Mouse (Mus musculus) embryo, embryonic 10.5 days (tissue): Measurements from ENCODE around the gene Nup210l.
"Not testable (repeated sequence)": the region's sequence is repeated elsewhere in the genome, so short reads cannot be mapped to it uniquely, and the experiment has no call there.

Experiments
- DNase-seq: peaks from one replicate; pipeline ENCODE4 v3.0.0-alpha.2; 2015; ENCODE audit warnings: low spot score

The Nup210l gene

DNA sequence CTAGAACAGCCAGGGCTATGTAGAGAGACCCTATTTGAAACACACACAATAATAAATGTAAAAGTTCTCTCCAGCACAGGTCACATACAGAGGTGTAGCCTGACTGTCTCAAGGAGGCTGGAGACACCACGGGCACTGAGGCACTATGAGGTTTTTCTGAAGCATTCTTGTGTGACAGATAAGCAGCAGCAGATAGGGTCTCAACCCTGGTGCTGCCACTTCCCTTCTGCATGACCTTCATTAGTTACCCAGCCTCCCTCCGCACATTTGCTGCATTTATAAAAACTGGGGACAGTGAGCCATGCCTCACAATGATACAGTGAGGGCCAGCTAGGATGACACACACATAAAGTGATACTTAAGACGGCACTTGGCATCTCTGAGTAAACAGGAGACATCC, 119.0 kb downstream of the Nup210l start:
- no peak for DNase-seq

GRCm38 (mm10) chr3:90224331-90224730, 120.4 kb downstream of the Nup210l start:
- no peak for DNase-seq

- DNase-seq = no peak
These were observed 127.1 kb downstream of the Nup210l start for GRCm38 (mm10) chr3:90231075-90231474.

DNA sequence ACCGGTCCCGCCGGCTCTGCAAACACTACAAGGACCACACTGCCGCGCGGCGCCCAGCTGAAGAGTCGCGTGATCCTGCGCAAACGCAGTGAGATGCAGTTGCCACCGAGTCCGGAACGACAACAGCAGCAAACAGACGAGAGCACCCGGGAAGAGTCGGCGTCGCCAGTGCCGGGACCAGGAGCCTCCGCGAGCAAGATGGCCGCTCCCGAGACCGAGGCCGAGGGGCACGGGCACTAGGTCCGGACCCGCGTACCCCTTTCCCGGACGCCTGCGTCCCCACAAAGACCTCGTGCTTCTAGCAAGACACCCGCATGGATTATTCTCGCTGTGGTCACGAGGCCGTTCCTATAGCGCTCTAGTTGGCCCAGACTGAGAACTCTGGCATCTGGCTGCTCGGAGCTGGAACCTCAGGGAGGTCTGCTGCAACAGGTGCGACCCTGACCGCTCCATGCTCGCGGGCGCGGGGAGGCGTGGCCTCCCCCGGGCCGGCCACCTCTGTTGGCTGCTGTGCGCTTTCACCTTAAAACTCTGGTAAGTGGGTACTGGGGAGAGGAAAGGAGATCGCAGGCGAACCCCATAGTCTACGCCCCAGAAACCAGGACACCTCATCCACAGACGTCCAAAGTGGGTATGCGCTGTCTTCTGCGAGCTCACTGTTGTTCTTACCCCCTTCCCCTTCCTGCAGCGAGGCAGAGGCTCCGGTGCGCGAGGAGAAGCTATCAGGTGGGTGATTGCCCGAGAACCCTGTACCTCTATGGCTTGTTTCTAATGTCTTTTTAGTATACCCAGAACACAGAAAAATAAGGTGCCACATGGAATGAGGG, 127.8 kb downstream of the Nup210l start, which contains the start of gene Jtb:
Gene Jtb, plus strand, starts transcription at position 91 of the 827 bp plus-strand sequence.
- DNase-seq = peak; percentile 96

- no peak for DNase-seq
These were observed 137.3 kb downstream of the Nup210l start for GRCm38 (mm10) chr3:90241251-90241650.

DNA sequence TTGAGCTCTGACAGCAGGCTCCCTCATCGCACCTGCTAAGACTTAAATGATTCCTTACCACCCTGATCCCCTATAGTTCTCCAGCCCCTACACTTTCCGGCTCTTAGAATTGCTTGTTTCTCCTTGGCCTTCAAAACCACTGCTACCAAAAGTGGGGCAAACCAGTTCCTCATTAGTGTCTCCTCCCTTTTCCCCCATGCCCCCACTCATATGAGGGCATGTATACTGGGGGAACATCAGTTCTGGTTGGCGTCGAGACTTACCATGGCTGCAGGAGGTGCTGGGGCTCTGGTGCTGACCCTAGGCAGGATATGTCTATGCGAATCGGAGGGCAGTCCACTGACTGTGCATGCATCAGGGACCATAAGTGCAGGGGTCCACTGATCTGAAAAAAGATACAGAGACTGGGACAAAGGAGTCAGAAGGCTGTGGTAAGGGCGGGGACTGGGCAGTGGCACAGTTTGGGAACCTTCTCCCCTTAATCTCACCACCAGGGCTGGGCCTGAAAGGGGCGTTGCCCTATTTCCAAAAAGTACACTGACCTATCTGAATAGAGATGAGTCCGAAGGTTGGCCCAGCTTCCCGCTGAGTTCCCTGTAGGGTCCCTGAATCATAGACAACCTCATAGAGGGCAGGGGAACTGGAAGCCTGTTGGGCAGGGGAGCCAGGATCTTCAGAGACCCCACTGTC, 137.9 kb downstream of the Nup210l start:
- DNase-seq = no peak

- DNase-seq = peak; percentile 87
These were observed 139.2 kb downstream of the Nup210l start, which contains the start of gene Creb3l4 for GRCm38 (mm10) chr3:90242984-90243775. Gene Creb3l4, minus strand, starts transcription at chr3:90243512.

DNA sequence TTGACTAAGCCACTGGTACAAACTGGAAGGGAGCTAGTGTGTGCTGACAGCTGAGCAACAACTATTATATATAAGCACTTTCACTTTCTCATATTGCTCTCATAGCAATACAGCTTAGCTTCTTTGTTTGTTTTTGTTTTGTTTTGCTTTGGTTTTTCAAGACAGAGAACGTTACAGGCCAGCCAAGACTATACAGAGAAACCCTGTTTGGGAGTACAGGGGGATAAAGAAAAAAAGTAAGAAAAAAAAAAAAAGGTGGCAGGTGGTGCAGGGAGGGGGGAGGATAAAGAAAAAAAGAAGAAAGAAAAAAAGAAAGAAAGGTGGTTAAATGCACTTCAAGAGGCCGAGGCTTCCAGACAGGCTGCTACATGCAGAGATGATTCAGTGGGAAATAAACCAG, 141.5 kb downstream of the Nup210l start:
- DNase-seq = no peak

- no peak for DNase-seq
These were observed 143.7 kb downstream of the Nup210l start for GRCm38 (mm10) chr3:90247630-90247959.

GRCm38 (mm10) chr3:90247960-90248745, 144.2 kb downstream of the Nup210l start, which contains the start of gene Slc39a1:
Gene Slc39a1, plus strand, starts transcription at chr3:90248172.
- DNase-seq = peak; percentile 99

- peak; percentile 28 for DNase-seq
These were observed 144.8 kb downstream of the Nup210l start for GRCm38 (mm10) chr3:90248746-90249100.

GRCm38 (mm10) chr3:90250791-90251190, 146.9 kb downstream of the Nup210l start:
- DNase-seq = no peak

- not testable (repeated sequence) for DNase-seq
These were observed 147.8 kb downstream of the Nup210l start for GRCm38 (mm10) chr3:90251731-90252226.

- DNase-seq = not testable (repeated sequence)
These were observed 148.7 kb downstream of the Nup210l start for GRCm38 (mm10) chr3:90252659-90253058.

DNA sequence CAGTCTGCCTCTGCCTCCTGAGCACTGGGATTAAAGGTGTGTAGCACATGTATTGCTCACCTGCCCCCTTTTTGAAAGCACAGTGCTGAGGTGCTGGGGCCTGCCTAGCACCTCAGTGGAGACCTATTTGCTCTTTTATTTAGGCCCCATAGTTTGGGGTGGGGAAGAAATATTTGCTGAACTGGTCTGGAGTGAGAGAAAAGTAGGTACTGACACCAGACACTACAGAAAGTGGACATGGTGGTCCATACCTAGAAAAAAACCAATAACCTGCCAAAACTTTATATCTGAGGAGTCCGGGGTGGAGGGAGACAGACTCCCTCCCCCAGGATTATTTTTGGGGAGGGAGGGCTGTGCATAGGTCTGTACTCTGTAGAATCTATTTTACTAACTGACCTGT, 149.2 kb downstream of the Nup210l start:
- DNase-seq = not testable (repeated sequence)

DNA sequence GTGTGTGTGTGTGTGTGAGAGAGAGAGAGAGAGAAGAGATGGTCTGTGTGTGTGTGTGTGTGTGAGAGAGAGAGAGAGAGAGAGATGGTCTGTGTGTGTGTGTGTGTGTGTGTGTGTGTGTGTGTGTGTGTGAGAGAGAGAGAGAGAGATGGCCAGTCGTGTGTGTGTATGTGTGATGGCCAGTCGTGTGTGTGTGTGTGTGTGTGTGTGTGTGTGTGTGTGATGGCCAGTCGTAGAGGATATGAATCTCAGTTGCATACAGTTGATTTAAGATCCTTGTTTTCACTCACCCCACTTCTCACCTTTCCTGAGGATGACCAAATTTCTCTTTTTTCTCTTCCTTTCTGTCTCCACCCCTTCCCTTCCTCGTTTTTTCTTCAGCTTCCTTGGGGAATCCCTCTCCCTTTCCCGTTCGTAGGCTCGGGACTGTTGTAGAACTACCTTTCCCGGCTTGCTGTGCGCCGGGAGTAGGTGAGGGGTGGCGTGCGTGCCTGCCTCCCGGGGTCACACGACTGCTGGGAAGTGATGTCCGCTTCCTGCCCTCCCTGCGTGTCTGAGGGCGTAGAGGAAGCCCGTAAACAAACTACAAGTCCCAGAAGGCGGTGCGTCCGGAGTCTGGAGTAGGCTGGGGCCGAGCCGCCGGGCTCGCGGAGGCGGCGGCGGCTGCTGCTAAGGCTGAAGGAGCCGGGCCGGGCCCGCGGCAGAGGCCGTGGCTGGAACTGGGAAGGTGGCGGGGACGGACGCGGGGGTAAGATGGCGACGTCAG, 149.9 kb downstream of the Nup210l start, which contains the start of gene Crtc2:
Gene Crtc2, plus strand, starts transcription at position 511 of the 766 bp plus-strand sequence.
- DNase-seq = peak; percentile 98

DNA sequence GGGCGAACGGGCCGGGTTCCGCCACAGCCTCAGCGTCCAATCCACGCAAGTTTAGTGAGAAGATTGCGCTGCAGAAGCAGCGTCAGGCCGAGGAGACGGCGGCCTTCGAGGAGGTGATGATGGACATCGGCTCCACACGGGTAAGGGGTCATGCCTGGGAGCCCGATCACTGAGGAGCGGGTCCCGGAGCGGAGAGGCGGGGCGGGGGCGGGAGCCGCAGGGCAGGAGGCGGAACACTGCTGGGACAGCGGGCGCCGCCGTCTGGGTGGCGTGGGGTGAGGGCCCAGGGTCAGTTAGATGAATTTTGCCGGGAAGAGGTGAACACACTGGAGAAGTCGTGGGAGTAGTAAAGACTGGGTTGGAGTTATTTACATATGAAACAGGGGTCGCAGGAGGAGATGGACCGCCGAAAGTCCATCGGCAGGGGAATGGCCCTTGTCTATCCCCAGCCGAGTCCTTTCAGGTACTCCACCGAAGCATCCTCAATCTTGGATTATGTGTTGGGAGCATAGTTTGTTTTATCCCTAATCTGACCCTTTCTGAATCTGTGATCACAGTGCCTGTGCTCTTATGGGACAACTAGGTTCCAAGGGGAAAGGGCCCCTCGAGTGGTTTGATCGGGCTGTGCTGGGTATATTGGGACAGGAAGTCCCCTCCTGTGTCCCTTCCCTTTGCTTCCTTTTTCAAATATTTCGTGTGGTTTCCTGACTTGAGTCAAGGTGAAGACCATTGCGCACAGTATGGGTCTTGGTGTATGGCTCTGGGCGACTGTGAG, 150.7 kb downstream of the Nup210l start:
- DNase-seq = peak; percentile 53

DNA sequence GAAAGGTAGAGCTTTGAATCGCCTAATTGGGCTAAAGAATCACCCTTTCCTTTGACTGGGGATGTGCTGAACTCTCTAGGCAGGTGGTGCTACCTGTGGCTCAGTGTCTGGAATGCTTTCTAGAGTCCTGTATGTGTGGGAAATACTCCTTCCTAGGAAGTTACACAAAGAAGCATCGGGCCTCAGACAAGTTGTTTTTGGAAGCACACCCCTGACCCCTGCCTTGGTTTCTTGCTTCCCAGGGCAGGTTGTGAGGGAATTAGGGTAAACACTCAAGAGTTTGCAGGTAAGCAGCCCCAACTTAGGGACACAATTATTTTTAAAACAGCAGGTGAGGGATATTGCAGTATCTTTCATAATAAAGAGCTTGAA, 151.2 kb downstream of the Nup210l start:
- no peak for DNase-seq

- no peak for DNase-seq
These were observed 151.9 kb downstream of the Nup210l start for GRCm38 (mm10) chr3:90255784-90256353.
